Mouse (Mus musculus): ENCODE measurements at regions not wholly inside any gene's neighbourhood (a gene's known extent, or its start where the extent isn't known, plus 50 kb on each side); places are given as distances from the start of the nearest gene placed in this dataset.

DNA sequence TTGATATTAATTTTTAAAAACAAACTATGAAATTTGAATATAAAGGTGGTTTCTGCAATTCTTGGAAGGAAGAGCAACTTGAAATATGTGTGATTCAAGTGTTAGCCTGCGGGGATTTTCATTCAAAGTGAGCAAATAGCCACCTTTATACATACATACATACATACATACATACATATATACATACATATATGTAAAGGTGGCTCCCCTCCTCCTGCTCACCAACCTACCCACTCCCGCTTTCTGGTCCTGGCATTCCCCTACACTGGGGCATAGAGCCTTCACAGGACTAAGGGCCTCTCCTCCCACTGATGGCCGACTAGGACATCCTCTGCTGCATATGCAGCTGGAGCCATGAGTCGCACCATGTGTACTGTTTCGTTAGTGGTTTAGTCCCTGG, 221.3 kb upstream of the Pde3a start:
- no peak for DNase-seq (ENCODE audit: low read depth)

DNA sequence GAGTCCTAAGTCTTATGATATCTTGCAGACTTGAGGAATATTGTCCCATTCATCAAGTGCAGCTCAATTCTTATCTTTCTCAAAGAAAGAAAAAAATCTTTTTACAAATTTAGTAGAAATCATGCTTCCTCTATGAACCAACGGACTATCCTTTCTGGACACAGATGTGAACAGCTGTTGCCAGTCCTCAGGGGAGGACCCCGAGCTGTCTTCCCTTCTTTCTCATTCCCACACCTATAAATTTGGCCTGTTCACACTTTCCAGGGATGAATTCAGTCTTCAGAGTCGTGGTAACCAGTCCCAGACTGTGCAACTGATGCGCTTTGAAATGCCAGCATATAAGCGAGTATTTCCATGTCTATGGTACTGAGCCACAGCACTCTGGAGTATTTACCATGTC, 214.2 kb upstream of the Pde3a start:
- no peak for DNase-seq (ENCODE audit: low read depth)

DNA sequence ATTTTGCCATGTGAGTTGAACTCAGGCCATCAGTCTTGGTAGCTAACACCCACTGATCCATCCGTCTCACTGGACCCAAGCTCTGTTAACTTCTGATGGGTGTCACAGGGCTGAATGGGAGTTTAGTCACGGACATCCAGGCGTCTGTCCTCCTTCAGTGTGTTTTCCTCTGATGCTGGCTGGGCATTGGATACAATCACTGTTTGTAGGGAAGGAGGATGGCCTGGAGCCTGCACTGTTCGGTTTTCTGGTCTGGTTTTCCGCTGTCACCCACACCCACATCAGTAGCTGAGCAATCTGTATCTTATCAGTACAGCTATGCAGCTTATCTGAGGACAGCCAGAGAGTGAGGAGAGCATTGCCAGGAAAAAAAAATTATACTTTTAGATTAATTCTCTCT, 207.7 kb upstream of the Pde3a start:
- no peak for DNase-seq (ENCODE audit: low read depth)

DNA sequence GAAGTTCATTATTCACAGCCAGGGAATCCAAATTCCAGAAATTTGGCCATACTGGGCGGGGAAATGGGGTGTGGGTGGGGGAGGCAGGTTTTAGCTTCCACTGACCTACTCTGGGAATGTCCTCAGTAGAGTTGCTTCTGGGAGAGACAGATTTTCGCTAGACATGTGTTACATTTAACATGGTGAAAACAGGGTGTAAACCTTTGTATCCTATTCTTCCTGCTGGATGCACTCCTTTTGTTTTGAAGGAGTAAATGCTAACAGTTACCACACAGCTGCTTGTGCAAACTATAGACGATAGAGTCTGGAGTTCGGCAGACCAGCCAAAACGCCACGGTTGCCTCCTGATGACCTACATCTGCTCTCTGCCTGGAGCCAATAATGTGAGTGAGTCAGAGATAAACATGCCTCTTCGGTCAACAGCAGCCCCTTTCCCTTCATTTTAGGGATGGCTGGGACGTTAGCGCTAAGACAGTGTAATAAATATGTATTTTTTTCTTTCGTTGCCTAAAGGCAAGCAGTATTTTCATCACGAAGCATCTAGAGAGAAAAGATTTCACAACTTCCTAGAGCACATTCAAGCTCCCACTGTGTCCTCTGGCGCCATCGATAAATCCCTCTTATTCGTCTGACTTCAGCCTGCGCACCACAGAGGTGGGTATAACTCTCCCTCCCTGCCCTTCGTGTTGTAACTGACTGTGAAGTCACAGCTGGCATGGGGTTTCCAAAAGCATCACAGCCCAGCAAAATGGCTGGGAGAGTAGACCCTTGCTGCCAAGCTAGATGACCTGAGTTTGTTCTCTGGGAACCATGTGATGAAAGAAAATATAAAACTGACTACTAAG, 207.1 kb upstream of the Pde3a start:
- DNase-seq (ENCODE audit: low read depth), result no peak

DNA sequence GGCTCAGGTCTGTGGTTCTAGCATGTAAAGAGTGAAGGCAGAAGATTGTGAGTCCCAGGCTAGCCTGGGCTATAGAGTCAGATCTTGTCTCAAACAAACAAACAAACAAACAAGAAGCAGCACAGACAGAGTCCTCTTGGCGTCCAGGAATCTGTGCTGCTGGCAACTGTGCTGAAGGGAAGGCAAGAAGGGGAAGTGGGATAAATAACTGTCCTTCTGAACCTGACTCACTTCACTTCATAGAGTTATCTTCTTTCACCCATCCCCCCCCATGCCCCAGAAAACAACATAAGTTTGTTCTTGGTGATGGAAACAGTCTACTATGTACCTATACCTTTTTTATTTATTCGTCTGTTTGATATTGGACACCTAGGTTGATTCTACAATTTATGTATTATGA, 200.8 kb upstream of the Pde3a start:
- DNase-seq (ENCODE audit: low read depth), result no peak

DNA sequence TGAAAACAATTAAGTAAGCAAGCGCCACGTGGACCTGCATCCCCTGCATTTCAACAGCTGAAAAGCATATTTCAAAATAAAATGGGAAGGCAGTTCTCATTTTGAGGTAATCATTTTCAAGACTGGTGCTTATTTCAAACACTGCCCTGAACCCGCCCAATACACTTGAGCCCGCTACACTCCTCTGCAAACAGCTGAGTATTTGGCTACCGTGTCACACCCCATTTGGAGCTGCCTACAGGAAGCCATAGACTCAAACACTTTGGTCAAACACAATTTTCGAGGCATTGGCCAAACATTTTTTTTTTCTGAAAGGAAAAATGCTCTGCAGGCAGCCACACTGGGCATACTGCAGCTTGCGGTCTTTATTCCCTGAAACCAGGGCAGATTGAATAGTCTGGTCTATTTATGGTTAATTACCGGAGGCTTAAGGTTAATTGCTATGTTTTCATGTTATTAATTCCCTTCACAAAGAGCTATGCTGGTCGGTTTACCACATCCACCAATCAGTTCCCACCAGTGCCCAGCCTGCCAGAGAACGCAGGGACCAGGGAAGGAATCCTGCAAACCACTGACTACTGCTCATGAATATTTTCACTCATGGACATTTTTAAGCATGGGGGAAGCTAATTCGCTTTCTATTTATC, 198.9 kb upstream of the Pde3a start:
- no peak for DNase-seq (ENCODE audit: low read depth)

DNA sequence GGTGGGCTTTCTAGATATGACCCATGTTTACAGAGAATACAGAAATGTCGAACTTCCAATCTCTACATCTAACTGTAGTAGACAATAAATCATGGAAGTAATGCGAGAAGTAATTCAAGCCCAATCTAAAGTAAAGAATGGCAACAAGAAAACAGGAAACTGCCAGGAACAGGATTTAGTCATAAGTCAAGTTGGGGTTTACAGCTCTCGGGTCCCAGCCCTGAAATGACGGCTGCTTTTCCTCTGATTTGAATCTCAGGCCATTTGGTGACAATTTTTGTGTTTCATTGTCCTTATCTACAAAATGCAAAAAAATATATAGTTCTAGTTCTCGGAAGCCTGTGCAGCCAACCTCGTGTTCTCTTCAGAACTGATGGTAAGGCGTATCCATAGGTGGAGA, 195.0 kb upstream of the Pde3a start:
- no peak for DNase-seq (ENCODE audit: low read depth)

DNA sequence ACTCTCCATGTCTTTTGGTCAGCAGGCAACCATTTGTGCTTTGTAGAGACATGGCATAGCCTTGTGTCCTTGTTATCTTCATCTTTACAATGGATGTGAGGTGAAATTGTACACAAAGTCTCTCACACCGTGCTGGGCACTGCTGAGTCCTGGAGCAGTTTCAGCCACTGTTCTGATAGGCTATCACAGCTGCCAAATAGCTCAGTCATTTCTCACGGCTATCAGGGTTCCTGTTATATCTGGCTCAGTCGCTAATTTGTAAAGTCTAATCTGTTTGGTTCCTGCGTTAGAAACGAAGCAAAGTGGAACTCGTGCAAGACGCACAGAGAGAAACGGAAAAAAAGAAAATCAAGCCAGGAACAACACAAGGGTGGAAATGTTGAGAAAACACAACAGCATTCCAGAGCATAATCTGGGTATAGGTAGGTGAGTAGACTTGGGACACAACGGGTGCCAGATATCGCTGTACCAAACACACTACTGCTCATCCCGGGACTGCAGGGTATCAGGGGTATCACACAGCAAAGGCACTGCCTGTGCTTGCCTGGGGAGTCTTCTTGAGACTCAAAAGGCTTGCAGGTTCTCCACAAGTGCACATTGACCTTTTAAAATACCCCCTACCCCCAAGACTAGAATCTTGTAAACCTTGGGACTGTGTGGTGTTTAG, 189.7 kb upstream of the Pde3a start:
- DNase-seq (ENCODE audit: low read depth), result no peak

DNA sequence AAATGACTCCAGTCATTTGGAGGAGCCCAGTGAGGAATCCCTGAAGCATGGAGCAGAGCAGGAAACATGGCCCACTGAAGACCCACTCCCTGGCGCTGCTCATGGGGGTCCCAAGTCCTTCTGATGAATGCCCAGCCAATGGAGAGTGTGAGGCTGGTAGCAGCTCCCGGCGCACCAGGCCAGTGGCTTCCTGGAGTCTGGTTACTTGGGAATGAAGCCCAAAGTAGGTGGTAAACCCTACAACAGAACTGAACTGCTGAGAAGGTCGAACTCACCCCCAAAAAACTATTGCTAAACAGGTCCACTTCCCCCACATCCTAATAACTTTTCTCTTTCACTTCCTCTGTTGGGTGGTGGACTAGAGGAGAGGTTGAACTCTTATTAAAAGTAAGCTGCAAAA, 183.3 kb upstream of the Pde3a start:
- DNase-seq (ENCODE audit: low read depth), result no peak

DNA sequence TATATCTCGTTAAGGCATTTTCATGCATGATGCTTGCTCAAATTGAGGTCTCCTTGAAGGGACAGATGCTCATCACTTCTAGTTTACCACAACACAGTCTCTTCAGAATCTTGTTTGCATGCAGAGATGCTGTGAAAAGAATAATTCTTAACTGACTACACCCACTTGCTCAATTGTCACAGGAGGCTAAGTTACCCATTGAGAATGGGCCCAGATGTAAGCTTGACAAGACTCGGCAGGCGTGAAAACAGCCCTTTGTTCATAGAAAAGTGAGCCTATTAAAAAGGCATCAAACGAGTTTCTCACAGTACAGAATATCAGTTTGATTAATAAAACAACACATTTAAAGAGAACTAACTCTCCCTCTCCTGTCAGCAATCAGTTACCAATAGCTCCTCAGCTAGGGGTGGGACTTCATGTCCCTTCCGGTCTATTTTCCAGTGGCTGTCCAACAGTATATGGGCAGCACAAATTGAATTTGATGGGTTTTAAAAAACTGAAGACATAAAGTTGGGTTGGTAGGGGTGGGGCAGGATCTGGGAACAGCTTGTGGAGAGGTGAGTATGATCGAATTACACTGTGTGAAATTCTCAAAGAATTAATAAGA, 180.1 kb upstream of the Pde3a start:
- no peak for DNase-seq (ENCODE audit: low read depth)

DNA sequence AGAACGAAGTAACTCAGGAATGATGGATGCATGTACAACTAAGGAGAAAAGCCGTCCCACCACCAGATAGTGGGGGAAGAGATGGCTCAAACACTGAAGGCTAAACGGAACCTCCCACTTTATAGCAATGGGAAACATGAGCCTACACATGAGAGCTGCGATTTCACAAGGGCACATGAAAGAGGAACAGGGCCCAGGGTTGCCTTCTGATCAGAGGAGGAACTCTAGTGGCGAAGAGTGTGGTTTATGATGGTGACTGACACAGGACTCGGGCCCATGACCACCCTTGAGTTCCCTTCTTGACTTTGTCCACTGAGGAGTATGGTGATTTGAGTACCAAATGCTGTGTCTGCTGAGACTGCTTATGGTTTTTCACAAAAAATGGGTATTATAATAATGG, 179.2 kb upstream of the Pde3a start:
- DNase-seq (ENCODE audit: low read depth), result no peak

DNA sequence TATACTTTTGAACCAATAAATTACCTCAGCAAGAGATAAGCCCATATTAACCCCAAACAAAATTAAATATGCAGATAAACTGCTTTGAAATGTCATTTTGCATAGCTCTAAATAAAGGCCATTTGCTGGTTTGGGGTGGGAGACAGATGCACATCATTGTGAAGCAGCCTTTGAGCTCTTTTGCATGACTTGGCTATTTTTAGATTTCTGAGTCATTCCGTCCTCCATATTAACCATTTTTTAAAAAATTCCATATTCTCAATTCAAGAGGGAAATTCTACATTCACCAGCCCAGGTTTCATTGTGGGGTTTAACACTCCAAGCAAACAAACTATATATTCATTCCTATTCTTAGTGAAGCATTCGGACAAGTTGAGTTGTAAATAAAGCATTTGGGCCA, 177.6 kb upstream of the Pde3a start:
- no peak for DNase-seq (ENCODE audit: low read depth)

DNA sequence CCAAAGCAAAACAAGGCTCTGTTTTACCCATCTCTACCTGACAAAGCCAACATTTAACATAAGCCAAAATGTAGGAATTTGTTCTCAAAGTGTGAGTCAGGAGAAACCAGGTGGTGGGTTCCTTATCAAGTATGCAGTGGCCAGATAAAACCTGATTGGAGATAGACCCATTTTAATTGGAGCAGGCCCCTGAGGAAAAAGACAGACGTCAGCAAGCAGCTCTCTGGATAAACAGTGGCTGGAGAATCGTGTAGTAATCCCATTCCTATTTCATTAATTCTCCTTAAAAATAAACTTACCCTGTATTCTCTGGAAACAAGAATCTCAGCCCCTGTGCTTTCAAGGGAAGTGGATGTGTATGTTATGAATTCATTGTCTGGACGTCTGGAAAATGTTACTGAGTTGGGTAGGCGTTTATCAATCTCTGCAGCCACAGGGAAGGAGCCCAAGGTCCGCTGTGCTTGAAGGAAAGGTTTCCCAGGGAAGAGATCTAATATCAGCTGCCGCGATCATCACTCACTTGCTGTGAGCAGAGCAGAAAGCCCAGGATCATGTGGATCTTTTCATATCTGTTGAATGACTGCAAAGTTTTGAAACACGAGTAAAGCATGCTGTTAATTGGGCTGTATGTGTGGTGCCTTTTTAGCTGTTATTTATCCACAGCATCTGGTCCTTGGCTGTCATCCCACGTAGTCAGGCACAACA, 157.8 kb upstream of the Pde3a start:
- DNase-seq (ENCODE audit: low read depth), result no peak

DNA sequence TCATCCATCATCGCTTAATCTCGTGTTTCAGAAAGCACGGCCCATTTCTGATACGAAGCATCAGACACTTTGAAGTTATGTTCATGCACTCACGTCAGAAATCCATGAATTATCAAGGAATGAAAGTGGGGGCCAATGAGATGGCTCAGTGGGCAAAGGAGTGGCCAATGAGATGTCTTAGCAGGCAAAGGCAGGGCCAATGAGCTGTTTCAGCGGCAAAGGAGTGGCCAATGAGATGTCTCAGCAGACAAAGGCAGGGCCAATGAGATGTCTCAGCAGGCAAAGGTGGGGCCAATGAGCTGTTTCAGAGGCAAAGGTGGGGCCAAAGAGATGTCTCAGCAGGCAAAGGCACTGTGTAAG, 157.3 kb upstream of the Pde3a start:
- DNase-seq (ENCODE audit: low read depth), result no peak

DNA sequence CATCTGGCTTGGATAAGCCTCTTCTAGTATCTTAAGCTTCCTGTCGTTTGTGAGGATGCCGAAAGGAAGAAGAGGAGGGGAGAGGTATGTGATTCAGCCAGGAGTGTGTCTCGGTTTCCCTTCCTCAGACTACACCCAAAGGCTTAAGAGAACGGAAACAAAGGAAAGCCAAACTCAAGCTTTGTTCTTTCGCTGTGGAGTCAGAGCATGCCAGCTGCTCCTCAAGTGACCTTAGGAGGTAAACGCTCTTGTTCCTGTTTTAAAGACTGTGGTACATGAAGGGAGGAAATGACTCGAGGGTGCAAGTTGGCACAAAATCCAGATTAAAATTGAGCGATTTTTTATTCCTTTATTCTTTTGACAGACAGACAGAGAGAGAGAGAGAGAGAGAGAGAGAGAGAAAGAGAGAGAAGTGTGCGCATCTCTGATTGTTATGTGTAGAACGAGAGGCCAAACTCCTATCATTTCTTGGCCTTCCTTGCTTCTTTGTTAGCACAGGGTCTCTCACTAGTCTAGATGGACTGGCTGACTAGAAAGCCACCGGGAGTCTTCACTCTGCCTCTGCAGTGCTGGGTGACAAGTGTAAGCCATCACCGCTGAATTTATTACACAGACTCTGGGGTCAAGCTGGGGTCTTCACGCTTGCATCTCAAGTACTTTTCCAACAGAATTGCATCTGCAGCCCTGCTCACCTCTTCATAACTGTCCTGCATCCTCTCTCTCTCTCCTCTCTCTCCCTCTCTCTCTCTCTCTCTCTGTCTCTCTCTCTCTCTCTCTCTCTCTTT, 151.5 kb upstream of the Pde3a start:
- DNase-seq (ENCODE audit: low read depth), result no peak

DNA sequence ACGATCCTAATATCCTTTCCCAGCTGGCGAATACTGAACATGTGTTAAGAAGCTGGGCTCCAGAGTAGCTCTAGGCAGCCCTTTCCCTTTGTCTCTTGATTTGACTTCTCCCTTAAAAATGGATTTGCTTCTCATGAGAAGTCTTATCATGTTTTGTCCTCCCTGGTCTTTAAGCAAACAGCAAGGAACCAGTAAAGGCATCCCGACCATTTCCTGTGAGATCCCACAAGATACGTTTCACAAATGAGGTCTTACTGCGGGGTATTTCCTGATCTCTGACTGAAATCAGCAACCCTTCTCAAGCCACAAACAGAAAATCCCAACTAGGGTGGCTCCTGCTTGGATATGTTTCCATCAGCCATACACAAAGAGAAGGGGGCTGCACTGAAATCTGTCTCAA, 130.8 kb upstream of the Pde3a start:
- no peak for DNase-seq (ENCODE audit: low read depth)

DNA sequence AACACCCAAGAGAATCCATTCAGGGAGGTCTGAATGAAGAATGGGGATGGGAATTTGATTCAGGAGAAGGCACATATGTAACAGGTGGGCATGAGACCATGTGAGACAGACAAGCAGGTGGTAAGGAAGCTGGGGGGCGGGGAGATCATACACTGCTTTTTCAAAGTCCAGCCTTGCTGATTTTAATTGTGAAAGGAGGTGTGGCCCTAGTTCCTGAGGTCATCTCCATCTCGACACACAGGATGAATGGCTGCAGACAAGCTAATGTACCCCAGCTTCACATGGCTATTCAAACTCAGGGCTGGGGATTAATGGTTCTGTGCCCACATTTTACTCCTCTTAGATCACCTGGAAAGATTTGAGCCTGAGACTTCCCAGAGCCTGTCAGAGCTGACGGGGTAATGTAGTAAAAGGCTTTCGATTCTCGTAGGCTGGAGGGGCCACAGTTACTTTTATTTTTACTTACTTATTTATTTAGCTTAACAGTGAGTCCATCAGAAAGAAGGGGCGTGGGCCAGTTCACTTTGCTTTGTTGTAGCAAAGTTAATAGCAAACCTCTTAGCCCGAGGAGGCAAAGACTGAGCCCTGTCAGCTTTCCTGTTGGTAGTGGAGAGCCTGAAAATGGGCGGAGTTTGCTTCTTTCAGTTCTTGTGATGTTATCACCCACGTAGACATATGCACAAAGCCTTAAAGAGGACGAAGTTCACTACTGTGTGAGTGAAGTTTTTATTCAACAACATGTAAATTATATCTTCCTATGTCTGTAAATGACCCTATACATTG, 122.3 kb upstream of the Pde3a start:
- no peak for DNase-seq (ENCODE audit: low read depth)

DNA sequence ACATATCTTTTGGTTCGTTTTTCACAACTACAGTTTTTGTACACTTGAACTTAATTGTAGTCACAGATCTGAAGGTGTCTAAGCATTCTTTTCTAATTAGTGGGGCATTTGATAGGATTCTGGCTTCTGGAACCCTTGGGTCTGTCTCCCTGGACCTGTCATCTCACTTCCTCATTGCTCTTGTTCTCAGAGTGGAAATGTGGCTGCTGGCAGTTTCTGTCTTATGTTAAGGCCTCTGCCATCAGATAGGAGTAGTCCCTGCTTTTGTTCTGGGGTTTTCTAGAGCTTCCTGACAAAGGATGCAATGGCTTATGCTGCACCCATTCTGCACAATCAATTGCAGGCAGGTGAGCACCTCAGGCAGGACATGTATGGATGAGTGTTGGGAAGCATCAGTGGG, 119.5 kb upstream of the Pde3a start:
- DNase-seq (ENCODE audit: low read depth), result no peak

DNA sequence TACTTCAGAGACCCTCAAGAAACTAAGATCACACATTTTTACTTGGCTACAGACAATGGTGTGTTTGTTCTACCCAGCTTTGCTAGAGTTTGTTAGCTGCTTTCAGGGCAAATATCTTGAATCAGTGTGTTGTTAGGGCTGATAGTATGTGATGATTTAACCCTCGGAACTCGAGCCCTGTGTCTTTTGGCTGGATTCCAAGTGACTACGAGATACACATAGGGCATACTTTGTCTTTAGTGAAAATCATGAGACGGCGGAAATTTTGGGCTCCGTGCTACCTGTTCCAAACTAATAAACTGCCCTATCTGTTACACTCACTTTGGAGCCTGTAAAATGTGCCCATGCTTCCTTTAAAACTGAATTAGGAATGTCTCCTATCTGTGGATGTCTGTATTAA, 114.9 kb upstream of the Pde3a start:
- no peak for DNase-seq (ENCODE audit: low read depth)

DNA sequence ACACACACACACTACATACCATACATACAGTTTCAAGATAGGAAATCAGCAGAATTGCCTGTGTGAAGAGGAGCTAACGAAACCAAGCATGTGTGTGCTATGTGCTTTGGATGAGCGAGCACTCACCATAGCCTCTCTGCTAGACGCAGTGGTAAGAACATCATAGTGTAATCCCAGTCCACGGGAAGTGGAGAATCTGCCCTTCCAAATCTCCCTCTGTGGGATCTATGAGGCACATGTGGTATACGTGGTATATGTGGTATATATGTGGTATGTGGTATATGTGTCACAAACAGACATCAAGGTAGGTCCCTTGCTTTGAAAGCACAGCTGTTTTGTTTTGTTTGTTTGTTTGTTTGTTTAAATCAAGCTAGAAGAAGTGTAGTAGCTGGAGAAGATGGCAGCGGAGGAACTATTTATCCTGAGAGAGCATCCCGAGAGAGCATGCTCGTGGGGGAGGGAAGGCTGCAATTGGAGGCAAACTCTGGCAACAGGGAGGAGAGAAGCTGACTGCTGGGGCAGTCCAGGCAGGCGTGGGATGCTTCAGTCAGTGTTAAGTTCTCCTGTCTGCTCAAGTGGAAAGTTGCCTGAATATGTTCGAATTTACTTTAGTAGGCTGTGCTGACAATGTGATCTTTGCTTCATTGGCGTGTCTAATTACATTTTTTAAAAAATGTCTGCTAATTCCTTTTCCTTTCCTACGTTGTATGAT, 112.2 kb upstream of the Pde3a start:
- no peak for DNase-seq (ENCODE audit: low read depth)

All from naive thymus-derived CD4-positive, alpha-beta T cell, adult 2 months (primary cell).